10 mouse cellular contexts compared by ENCODE assay signal in the genomic region with DNA sequence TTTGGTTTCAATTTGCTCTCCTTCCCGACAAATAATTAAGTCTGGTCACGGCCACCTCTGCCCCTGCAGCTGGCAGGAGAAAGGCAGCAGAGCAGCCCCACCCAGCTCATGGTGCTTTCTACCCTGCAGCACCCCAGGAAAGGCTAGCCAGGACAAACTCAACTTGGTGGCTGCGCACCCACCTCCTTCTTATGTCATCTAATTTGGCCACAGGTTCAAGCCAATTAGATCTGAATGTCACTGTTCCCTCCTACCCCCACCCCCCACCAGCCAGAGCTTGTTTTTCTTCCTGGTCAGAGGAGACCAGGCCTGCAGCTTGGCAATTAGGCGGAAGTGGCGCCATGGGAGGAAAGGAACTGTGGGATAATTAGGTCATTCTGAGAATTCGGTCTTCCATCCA.
A peak's percentile ranks its signal among the peaks of the same experiment; 100 is the strongest.
DNase-seq lines count a peak whose midpoint lies in the region; ATAC-seq and TF ChIP-seq lines count a peak whose summit lies in the region.
"Had no signal": no experiment of that assay in that cellular context is flagged by ENCODE, and none has a peak within 500 bp of the region (broad histone marks: within the 10 kb centered on the region; RNA-seq: fewer than 3 reads in every experiment).

No protein-coding gene starts in this region.

- DNase-seq in heart, adult 11 months = peak; percentile 74
- DNase-seq in brain, embryonic 14.5 days (ENCODE audit: low read depth) = peak; percentile 65
- DNase-seq in gastrocnemius, postnatal 10 days = peak; percentile 23
- no peak for DNase-seq in frontal cortex, postnatal 25 days (ENCODE audit: low spot score in 2 of 2)
- DNase-seq in cerebellum, adult 9-11 months = no peak
- DNase-seq in thymus, postnatal 14 days = no peak

- no peaks in the 10 kb centered on the region for H3K27me3 ChIP-seq in heart, embryonic 12.5 days (replicated peaks)
- H3K27me3 ChIP-seq in limb, embryonic 12.5 days = no peaks in the 10 kb centered on the region
- H3K27me3 ChIP-seq: stomach, embryonic 15.5 days had no signal

- H3K27ac ChIP-seq in heart, embryonic 12.5 days (ENCODE audit: poor library complexity, severe bottlenecking) = no peak overlapping the region
- peak overlapping the region; percentile 51 for H3K27ac ChIP-seq in limb, embryonic 12.5 days
- H3K27ac ChIP-seq: stomach, embryonic 15.5 days had no signal

- no peak for ATAC-seq in heart, embryonic 12.5 days (ENCODE audit: insufficient number of reproducible peaks, low FRiP score)
- no peak for ATAC-seq in limb, embryonic 12.5 days (ENCODE audit: insufficient number of reproducible peaks, insufficient read depth, low FRiP score, low TSS enrichment, low read depth)
- ATAC-seq: CD4-positive, CD25-positive, alpha-beta regulatory T cell, adult 4 months had no signal

- H3K36me3 ChIP-seq in heart, embryonic 12.5 days = peaks cover 3% of the 10 kb centered on the region
- no peaks in the 10 kb centered on the region for H3K36me3 ChIP-seq in limb, embryonic 12.5 days
- H3K36me3 ChIP-seq: stomach, embryonic 15.5 days had no signal

- no peak for TF ChIP-seq POLR2A in brain, embryonic 14.5 days (IDR thresholded peaks at IDR 0.05; ENCODE audit: borderline replicate concordance, extremely low read depth, insufficient read depth, insufficient read length, poor library complexity, severe bottlenecking)

- no peak overlapping the region for H3K4me2 ChIP-seq in heart, embryonic 12.5 days
- H3K4me2 ChIP-seq in limb, embryonic 12.5 days = peak overlapping the region; percentile 28
- H3K4me2 ChIP-seq: stomach, embryonic 15.5 days had no signal

- H3K4me1 ChIP-seq in heart, embryonic 12.5 days (replicated peaks) = peaks cover 4% of the 10 kb centered on the region
- peaks cover 18% of the 10 kb centered on the region for H3K4me1 ChIP-seq in limb, embryonic 12.5 days (replicated peaks)
- H3K4me1 ChIP-seq: stomach, embryonic 15.5 days had no signal

- H3K4me3 ChIP-seq in heart, embryonic 12.5 days = no peak overlapping the region
- H3K4me3 ChIP-seq in limb, embryonic 12.5 days (replicated peaks) = no peak overlapping the region
- H3K4me3 ChIP-seq: stomach, embryonic 15.5 days had no signal

- WGBS in heart, embryonic 12.5 days = 77% methylated on average over 6 of the region's 6 CpGs
- 27% methylated on average over 6 of the region's 6 CpGs for WGBS in limb, embryonic 12.5 days

- H3K9me3 ChIP-seq in heart, embryonic 12.5 days (replicated peaks) = 0 out of 2 replicates have a peak, but pooled peaks cover 3% of the 10 kb centered on the region
- peaks cover 4% of the 10 kb centered on the region for H3K9me3 ChIP-seq in limb, embryonic 12.5 days
- H3K9me3 ChIP-seq: stomach, embryonic 15.5 days had no signal

- no peak overlapping the region for H3K9ac ChIP-seq in heart, embryonic 12.5 days
- no peak overlapping the region for H3K9ac ChIP-seq in limb, embryonic 12.5 days (replicated peaks)
- H3K9ac ChIP-seq: stomach, embryonic 15.5 days had no signal

- no peak for TF ChIP-seq CTCF in brain, embryonic 14.5 days (IDR thresholded peaks at IDR 0.05; ENCODE audit: borderline replicate concordance, extremely low read depth, insufficient read depth, insufficient read length)

Comparison
In these comparisons a context has a peak if more than half of its experiments do, and no peak if none do; other contexts are left out.
1. DNase-seq: peak in heart, adult 11 months (single experiment), brain, embryonic 14.5 days (single experiment) and gastrocnemius, postnatal 10 days (single experiment); none in frontal cortex, postnatal 25 days (0 of 2), cerebellum, adult 9-11 months (single experiment) and thymus, postnatal 14 days (single experiment).